Mouse (Mus musculus) kidney, postnatal 0 days (tissue): ENCODE results near the gene Hist1h4k. TPM values are rescaled to one million over a fixed set of nuclear protein-coding genes. Genes with fewer than 3 reads are reported as not detected.
"Not testable (repeated sequence)": the region's sequence is repeated elsewhere in the genome, so short reads cannot be mapped to it uniquely, and the experiment has no call there.

Experiments
- ATAC-seq: fragments of 200-750 bp; cut with Nextera tagmentation; replicated peaks from 2 replicates; pipeline ENCODE4 v1.8.0; 2017; ENCODE audit warnings: low read depth, moderate number of reproducible peaks, moderate TSS enrichment, moderate library complexity; ENCODE audit not compliant: low FRiP score
- DNase-seq: peaks from one replicate; pipeline ENCODE4 v3.0.0-alpha.2; 2016; ENCODE audit warnings: low spot score
- H3K27ac ChIP-seq: fragments of 300-500 bp; sonication (generic); 2 replicates; pipeline ENCODE4 v1.5.1; 2014; ENCODE audit warnings: mild to moderate bottlenecking
- H3K27me3 ChIP-seq: fragments of 300-500 bp; sonication (generic); 2 replicates; pipeline ENCODE4 v1.6.1; 2014; ENCODE audit warnings: low read length, mixed read lengths; ENCODE audit not compliant: insufficient read depth
- H3K36me3 ChIP-seq: fragments of 300-500 bp; sonication (generic); 2 replicates; pipeline ENCODE4 v1.6.1; 2014; ENCODE audit warnings: low read length, mixed read lengths; ENCODE audit not compliant: insufficient read depth
- H3K4me1 ChIP-seq: fragments of 300-500 bp; sonication (generic); replicated peaks from 2 replicates; pipeline ENCODE4 v1.6.1; 2014; ENCODE audit warnings: antibody characterized with exemption, low read length, mixed read lengths; ENCODE audit not compliant: insufficient read depth
- H3K4me2 ChIP-seq: fragments of 300-500 bp; sonication (generic); 2 replicates; pipeline ENCODE4 v1.6.1; 2014; ENCODE audit warnings: mild to moderate bottlenecking, low read length, moderate library complexity, mixed read lengths
- H3K4me3 ChIP-seq: fragments of 300-500 bp; sonication (generic); replicated peaks from 2 replicates; pipeline ENCODE4 v1.5.1; 2014; ENCODE audit warnings: low read depth, low read length
- H3K9ac ChIP-seq: fragments of 300-500 bp; sonication (generic); 2 replicates; pipeline ENCODE4 v1.6.1; 2014; ENCODE audit warnings: low read depth, low read length
- H3K9me3 ChIP-seq: fragments of 300-500 bp; sonication (generic); replicated peaks from 2 replicates; pipeline ENCODE4 v1.6.1; 2016; ENCODE audit warnings: low read length, inconsistent platforms, mixed read lengths
- CTCF ChIP-seq: IDR thresholded peaks from 2 replicates; pipeline ENCODE4 v1.5.1; 2016; ENCODE audit warnings: antibody characterized with exemption, low read depth, mild to moderate bottlenecking, moderate library complexity
- WGBS: fragments of 180-500 bp; shearing (Covaris S2); extraction: QIAGEN DNeasy Blood & Tissue Kit; methylation state at CpG from one replicate; pipeline ENCODE4 v1.1.7; 2014; 5-methylcytosine and 5-hydroxymethylcytosine counted together
- polyA plus RNA-seq: library from polyadenylated mRNA; unstranded; fragments of >200 nt; fragmentation: Nextera tagmentation; extraction: Ambion mirVana; gene quantifications from 2 replicates; pipeline ENCODE4 v1.2.1, GENCODE M21; 2015

Hist1h4k gene
- polyA plus RNA-seq, 1 experiment from 2014 or later: 2.0 TPM

DNA sequence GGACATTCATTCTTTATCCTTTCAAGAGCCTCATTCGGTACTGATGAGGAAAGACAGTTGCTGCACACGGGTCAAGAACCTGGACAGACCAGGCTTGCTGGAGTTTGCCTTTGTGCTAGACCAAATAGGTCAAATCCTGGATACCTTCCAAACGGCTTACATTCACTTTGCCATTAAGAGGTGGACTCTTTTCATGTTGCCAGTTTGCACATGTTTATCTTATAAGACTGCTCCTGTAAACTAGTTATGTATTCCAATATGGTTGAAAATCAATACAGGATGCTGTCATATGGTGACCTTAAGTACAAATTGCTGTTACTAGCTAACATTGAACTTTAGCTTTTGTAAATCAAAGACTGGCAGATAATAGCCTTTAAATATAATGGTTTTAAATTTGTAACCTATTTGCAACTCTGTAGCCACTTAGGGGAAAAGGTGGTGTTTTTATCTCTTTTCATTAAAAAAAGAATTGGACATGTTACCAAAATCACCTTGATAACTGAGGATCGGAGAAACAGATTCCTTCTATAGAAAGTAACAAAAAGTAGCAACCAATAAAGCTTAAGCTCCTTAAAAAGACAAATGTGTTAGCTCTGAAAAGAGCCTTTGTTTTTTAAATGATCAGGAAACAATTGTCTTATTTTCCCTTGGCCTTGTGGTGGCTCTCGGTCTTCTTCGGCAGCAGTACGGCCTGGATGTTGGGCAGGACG lies 36.0 kb upstream of the Hist1h4k start:
- no peaks in the 10 kb centered on the region for H3K9me3 ChIP-seq
- no peaks in the 10 kb centered on the region for H3K36me3 ChIP-seq
- peak overlapping the region; percentile 80 for H3K27ac ChIP-seq
- DNase-seq (peak; percentile 38), ATAC-seq (no peak)
- H3K9ac ChIP-seq: peak overlapping the region; percentile 44; the same call in 1 of the 2 replicates
- peak overlapping the region; percentile 25; the same call in 1 of the 2 replicates for H3K4me3 ChIP-seq
- TF ChIP-seq CTCF: no peak
- no peaks in the 10 kb centered on the region for H3K4me1 ChIP-seq
- no peaks in the 10 kb centered on the region for H3K27me3 ChIP-seq
- WGBS: 7% methylated on average over 8 of the region's 8 CpGs
- peak overlapping the region; percentile 49 for H3K4me2 ChIP-seq

DNA sequence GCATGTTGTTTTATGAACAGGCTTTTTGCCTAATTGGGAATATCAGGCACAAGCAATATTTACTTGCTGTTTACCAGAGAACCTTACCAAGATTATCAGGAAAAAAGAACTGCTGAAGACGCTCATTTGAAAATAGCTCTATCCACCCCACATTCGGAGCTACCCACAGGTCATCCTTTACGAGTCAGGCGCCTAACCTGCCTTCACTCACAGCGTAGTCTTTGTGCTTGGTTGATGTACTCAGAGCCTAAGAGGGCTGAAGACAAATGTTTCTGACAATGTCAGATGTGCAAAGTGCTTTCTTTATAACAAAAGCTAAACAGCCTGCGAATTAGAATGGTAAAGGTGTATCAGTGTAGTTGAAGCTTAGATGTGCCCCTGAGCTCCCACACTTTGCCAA lies 34.0 kb upstream of the Hist1h4k start:
- H3K4me1 ChIP-seq: no peaks in the 10 kb centered on the region
- H3K27ac ChIP-seq: peak overlapping the region; percentile 33
- H3K4me3 ChIP-seq: 0 out of 2 replicates have a peak overlapping the region, but pooled peaks have one; percentile 35
- 0 out of 2 replicates have a peak overlapping the region, but pooled peaks have one; percentile 10 for H3K9ac ChIP-seq
- no peaks in the 10 kb centered on the region for H3K27me3 ChIP-seq
- DNase-seq: no peak
- 33% methylated on average over 6 of the region's 6 CpGs for WGBS
- no peak for ATAC-seq
- 0 out of 2 replicates have a peak overlapping the region, but pooled peaks have one; percentile 62 for H3K4me2 ChIP-seq
- no peak for TF ChIP-seq CTCF
- H3K9me3 ChIP-seq: no peaks in the 10 kb centered on the region
- H3K36me3 ChIP-seq: no peaks in the 10 kb centered on the region

DNA sequence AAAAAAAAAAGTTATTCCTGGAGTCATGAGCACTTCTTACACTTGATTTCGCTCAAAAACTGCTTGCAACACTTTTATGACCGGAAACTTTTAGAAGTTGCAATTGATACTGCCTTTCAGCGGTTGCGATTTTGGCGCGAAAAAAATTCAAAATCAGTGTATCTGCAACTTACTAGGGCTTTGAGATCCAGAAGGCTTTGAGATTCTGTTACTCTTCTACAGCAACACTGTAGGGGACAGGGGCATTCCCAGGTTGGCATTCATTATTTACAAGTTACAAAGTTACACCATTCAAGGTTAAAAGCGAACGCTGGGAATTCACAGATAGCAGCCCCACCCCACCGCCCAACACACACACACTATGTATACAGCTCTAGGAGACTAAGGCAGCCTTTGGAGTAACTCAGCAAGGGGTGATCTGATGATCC lies 33.4 kb upstream of the Hist1h4k start:
- H3K27ac ChIP-seq: peak overlapping the region; percentile 33
- ATAC-seq (no peak), DNase-seq (peak; percentile 75)
- peak overlapping the region; percentile 62 for H3K4me2 ChIP-seq
- H3K9me3 ChIP-seq: no peaks in the 10 kb centered on the region
- no peaks in the 10 kb centered on the region for H3K4me1 ChIP-seq
- 1% methylated on average over 9 of the region's 9 CpGs for WGBS
- no peaks in the 10 kb centered on the region for H3K27me3 ChIP-seq
- no peaks in the 10 kb centered on the region for H3K36me3 ChIP-seq
- TF ChIP-seq CTCF: no peak
- H3K9ac ChIP-seq: 0 out of 2 replicates have a peak overlapping the region, but pooled peaks have one; percentile 10
- H3K4me3 ChIP-seq: peak overlapping the region; percentile 35

DNA sequence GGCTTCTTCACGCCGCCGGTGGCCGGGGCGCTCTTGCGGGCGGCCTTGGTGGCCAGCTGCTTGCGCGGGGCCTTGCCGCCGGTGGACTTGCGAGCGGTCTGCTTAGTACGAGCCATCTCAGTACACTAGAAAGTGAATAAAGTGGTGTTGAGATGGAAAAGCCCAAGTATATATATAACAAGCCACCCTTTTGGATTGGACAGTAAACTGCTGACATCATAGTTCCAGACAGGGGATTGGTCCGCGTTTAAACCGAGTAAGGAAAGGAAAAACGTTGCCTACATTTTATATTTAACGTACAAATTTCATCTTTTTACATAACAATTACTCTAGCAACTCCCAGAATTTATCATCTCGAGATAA lies 32.9 kb upstream of the Hist1h4k start, which contains the start of gene Hist1h3i:
Hist1h3i (minus strand) TSS at position 116 of the 363 bp plus-strand sequence.
- peak within 1 kb of the TSS; percentile 62 for H3K4me2 ChIP-seq
- no peaks in the 10 kb centered on the region for H3K27me3 ChIP-seq
- peak within 1 kb of the TSS; percentile 61 for H3K9ac ChIP-seq
- DNase-seq (peak; percentile 97), ATAC-seq (peak; percentile 62)
- H3K4me3 ChIP-seq: peak within 1 kb of the TSS; percentile 35
- peak within 1 kb of the TSS; percentile 78 for H3K27ac ChIP-seq
- H3K9me3 ChIP-seq: no peaks in the 10 kb centered on the region
- under 1% methylated on average over 13 of the region's 20 CpGs for WGBS
- H3K4me1 ChIP-seq: no peaks in the 10 kb centered on the region
- TF ChIP-seq CTCF: no peak
- no peaks in the 10 kb centered on the region for H3K36me3 ChIP-seq

DNA sequence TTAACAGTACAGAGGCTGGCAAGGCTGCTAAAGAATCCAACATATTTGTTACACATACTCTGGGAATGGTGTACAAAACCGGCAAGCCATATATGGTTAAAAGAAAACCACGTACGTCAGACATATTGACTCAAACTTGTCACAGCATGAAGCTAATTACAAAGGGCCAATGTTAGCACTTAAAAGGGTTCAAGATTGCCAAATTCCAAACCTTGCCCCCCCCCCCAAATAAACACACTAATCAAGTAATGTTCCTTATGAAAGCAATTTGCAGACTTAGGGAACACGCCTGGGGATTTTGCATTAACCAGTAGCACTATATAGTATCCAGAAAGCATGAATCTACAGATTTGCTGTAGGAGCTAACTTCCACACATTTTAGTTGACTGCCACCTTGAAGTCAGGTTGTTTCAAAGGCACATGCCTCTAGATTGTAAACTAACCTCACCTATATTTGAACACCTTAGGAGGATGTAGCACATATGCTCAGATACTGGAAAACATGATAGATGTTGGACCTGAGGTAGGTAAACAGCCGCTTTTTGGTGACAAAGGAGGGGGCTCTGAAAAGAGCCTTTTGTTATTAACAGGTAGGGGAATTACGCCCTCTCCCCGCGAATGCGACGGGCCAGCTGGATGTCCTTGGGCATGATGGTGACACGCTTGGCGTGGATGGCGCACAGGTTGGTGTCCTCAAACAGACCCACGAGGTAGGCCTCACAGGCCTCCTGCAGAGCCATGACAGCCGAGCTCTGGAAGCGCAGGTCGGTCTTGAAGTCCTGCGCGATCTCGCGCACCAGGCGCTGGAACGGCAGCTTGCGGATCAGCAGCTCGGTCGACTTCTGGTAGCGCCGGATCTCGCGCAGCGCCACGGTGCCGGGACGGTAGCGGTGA lies 32.3 kb upstream of the Hist1h4k start:
- under 1% methylated on average over 14 of the region's 35 CpGs for WGBS
- not testable (repeated sequence) for ATAC-seq

DNA sequence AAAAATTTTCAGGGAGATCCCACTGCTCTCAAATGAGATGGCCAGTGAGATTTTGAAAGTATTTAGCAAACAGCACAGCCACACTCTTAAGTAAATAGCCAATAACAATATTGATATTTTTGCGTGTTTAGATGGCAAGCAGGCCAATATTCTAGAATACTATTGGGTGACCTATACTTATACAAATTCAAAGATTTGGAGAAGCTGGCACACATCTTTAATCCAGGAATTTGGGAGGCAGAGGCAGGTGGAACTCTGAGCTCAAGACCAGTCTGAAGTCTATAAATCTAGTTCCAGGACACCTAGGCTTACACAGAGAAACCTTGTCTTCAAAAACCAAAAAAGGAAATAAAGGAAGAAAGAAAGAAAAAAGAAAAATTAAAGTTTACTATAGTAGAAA lies 31.3 kb upstream of the Hist1h4k start:
- Histone ChIP-seq H3K9ac (no peak overlapping the region), H3K4me1 (no peaks in the 10 kb centered on the region), H3K27ac (no peak overlapping the region), H3K4me3 (no peak overlapping the region), H3K27me3 (no peaks in the 10 kb centered on the region), H3K4me2 (0 out of 2 replicates have a peak overlapping the region, but pooled peaks have one; percentile 4), H3K9me3 (no peaks in the 10 kb centered on the region), H3K36me3 (no peaks in the 10 kb centered on the region)
- WGBS: 89% methylated on average over 1 of the region's 1 CpGs
- no peak for DNase-seq
- ATAC-seq: no peak
- TF ChIP-seq CTCF: no peak

More for the DNA sequence above, 32.3 kb upstream of the Hist1h4k start:
- DNase-seq: peak; percentile 74
- not testable (repeated sequence) for H3K36me3 ChIP-seq, H3K27me3 ChIP-seq, H3K9me3 ChIP-seq, H3K4me1 ChIP-seq
- Histone ChIP-seq H3K4me2 (peak overlapping the region; percentile 62), H3K9ac (peak overlapping the region; percentile 61), H3K27ac (peak overlapping the region; percentile 78), H3K4me3 (peak overlapping the region; percentile 35)
